Mouse (Mus musculus): Measurements from ENCODE around the gene Setd3. TPM values are rescaled to one million over a fixed set of nuclear protein-coding genes. Genes with fewer than 3 reads are reported as not detected.

Gene Setd3
- total and polyA plus RNA-seq, 2 experiments: 17.6 to 70.4 TPM

- WGBS: 94% methylated on average over 1 of the region's 1 CpGs
- Histone ChIP-seq H3K27me3 (ENCODE audit: control insufficient read depth, insufficient read depth, low read length) (no peaks in the 10 kb centered on the region), H3K36me3 (ENCODE audit: control insufficient read depth, insufficient read depth, low read length) (peaks cover 21% of the 10 kb centered on the region)
Measured at GRCm38 (mm10) chr12:108200094-108200493, 21.0 kb upstream of the Setd3 start.

GRCm38 (mm10) chr12:108198447-108198846 is 19.3 kb upstream of the Setd3 start:
- Histone ChIP-seq H3K79me2 (ENCODE audit: control insufficient read depth, insufficient read depth, low read length) (no peaks in the 10 kb centered on the region), H3K4me3 (ENCODE audit: insufficient read depth, low read depth, low read length) (no peak overlapping the region), H3K27ac (replicated peaks; ENCODE audit: insufficient read depth, low read depth, low read length) (no peak overlapping the region), H3K27me3 (ENCODE audit: control insufficient read depth, insufficient read depth, low read length) (no peaks in the 10 kb centered on the region), H3K4me1 (ENCODE audit: control insufficient read depth, insufficient read depth, low read length) (no peaks in the 10 kb centered on the region), H3K9ac (ENCODE audit: low read depth, low read length) (no peak overlapping the region), H3K36me3 (ENCODE audit: control insufficient read depth, insufficient read depth, low read length) (peaks cover 36% of the 10 kb centered on the region)
- TF ChIP-seq POLR2A (IDR thresholded peaks at IDR 0.05; ENCODE audit: extremely low read depth, insufficient read depth, low read length) (no peak), CTCF (IDR thresholded peaks at IDR 0.05; ENCODE audit: low read depth, low read length) (no peak)
- 86% methylated on average over 4 of the region's 4 CpGs for WGBS
- DNase-seq (ENCODE audit: extremely low read depth, low read depth, low spot score): no peak

More at GRCm38 (mm10) chr12:108200094-108200493, 21.0 kb upstream of the Setd3 start:
- Histone ChIP-seq H3K4me3 (ENCODE audit: insufficient read depth, low read depth, low read length) (no peak overlapping the region), H3K9ac (ENCODE audit: low read depth, low read length) (no peak overlapping the region), H3K79me2 (ENCODE audit: control insufficient read depth, insufficient read depth, low read length) (no peaks in the 10 kb centered on the region), H3K4me1 (ENCODE audit: control insufficient read depth, insufficient read depth, low read length) (no peaks in the 10 kb centered on the region), H3K27ac (replicated peaks; ENCODE audit: insufficient read depth, low read depth, low read length) (no peak overlapping the region)
- no peak for DNase-seq (ENCODE audit: extremely low read depth, low read depth, low spot score)
- TF ChIP-seq POLR2A (IDR thresholded peaks at IDR 0.05; ENCODE audit: extremely low read depth, insufficient read depth, low read length) (no peak), CTCF (IDR thresholded peaks at IDR 0.05; ENCODE audit: low read depth, low read length) (no peak)

DNA sequence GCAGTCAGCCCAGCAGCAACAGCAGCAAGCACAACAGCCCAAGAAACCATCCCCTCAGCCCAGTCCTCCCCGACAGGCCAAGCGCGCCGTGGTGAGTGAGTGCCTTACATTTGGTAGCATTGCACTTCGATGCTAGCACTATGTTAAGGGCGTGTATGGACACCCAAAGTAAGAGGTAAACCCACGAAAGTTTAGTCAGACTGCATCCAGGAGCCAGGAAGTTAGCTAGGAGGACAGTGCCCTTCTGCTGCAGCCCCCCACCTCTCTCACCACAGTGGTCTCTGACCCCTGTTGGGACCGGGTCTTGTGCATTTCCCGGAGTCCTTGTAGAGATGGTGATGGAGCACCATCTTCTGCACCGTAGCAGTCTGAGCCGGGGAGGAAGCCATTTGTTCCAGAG is 16.6 kb upstream of the Setd3 start:
- Histone ChIP-seq H3K9ac (ENCODE audit: low read depth, low read length) (no peak overlapping the region), H3K79me2 (ENCODE audit: control insufficient read depth, insufficient read depth, low read length) (no peaks in the 10 kb centered on the region), H3K36me3 (ENCODE audit: control insufficient read depth, insufficient read depth, low read length) (peaks cover 54% of the 10 kb centered on the region), H3K27ac (replicated peaks; ENCODE audit: insufficient read depth, low read depth, low read length) (no peak overlapping the region), H3K27me3 (ENCODE audit: control insufficient read depth, insufficient read depth, low read length) (no peaks in the 10 kb centered on the region), H3K4me1 (ENCODE audit: control insufficient read depth, insufficient read depth, low read length) (no peaks in the 10 kb centered on the region), H3K4me3 (ENCODE audit: insufficient read depth, low read depth, low read length) (no peak overlapping the region)
- TF ChIP-seq POLR2A (IDR thresholded peaks at IDR 0.05; ENCODE audit: extremely low read depth, insufficient read depth, low read length) (no peak), CTCF (IDR thresholded peaks at IDR 0.05; ENCODE audit: low read depth, low read length) (no peak)
- DNase-seq (ENCODE audit: extremely low read depth, low read depth, low spot score): no peak
- 98% methylated on average over 11 of the region's 11 CpGs for WGBS

- WGBS: 79% methylated on average over 5 of the region's 5 CpGs
- Histone ChIP-seq H3K27me3 (ENCODE audit: control insufficient read depth, insufficient read depth, low read length) (no peaks in the 10 kb centered on the region), H3K79me2 (ENCODE audit: control insufficient read depth, insufficient read depth, low read length) (no peaks in the 10 kb centered on the region), H3K4me3 (ENCODE audit: insufficient read depth, low read depth, low read length) (no peak overlapping the region), H3K36me3 (ENCODE audit: control insufficient read depth, insufficient read depth, low read length) (peaks cover 61% of the 10 kb centered on the region), H3K27ac (replicated peaks; ENCODE audit: insufficient read depth, low read depth, low read length) (no peak overlapping the region), H3K9ac (ENCODE audit: low read depth, low read length) (no peak overlapping the region), H3K4me1 (ENCODE audit: control insufficient read depth, insufficient read depth, low read length) (no peaks in the 10 kb centered on the region)
- no peak for DNase-seq (ENCODE audit: extremely low read depth, low read depth, low spot score)
- no peak for TF ChIP-seq POLR2A (IDR thresholded peaks at IDR 0.05; ENCODE audit: extremely low read depth, insufficient read depth, low read length)
Measured at GRCm38 (mm10) chr12:108193878-108194277, 14.8 kb upstream of the Setd3 start.

GRCm38 (mm10) chr12:108187541-108188091 is 8.5 kb upstream of the Setd3 start:
- peaks cover 48% of the 10 kb centered on the region for H3K36me3 ChIP-seq (ENCODE audit: control insufficient read depth, insufficient read depth, low read length)
- WGBS: 96% methylated on average over 6 of the region's 6 CpGs
- H3K27me3 ChIP-seq (ENCODE audit: control insufficient read depth, insufficient read depth, low read length): no peaks in the 10 kb centered on the region

GRCm38 (mm10) chr12:108181716-108182115 is 2.6 kb upstream of the Setd3 start:
- 79% methylated on average over 6 of the region's 6 CpGs for WGBS
- DNase-seq (ENCODE audit: extremely low read depth, low read depth, low spot score): no peak
- no peak overlapping the region for H3K9ac ChIP-seq (ENCODE audit: low read depth, low read length)
- H3K4me3 ChIP-seq (ENCODE audit: insufficient read depth, low read depth, low read length): no peak overlapping the region
- TF ChIP-seq POLR2A (IDR thresholded peaks at IDR 0.05; ENCODE audit: extremely low read depth, insufficient read depth, low read length) (no peak), CTCF (IDR thresholded peaks at IDR 0.05; ENCODE audit: low read depth, low read length) (no peak)
- peaks cover 9% of the 10 kb centered on the region for H3K36me3 ChIP-seq (ENCODE audit: control insufficient read depth, insufficient read depth, low read length)
- H3K4me1 ChIP-seq (ENCODE audit: control insufficient read depth, insufficient read depth, low read length): peaks cover 14% of the 10 kb centered on the region
- peaks cover 25% of the 10 kb centered on the region; the same call in 1 of the 2 replicates for H3K79me2 ChIP-seq (ENCODE audit: control insufficient read depth, insufficient read depth, low read length)
- H3K27me3 ChIP-seq (ENCODE audit: control insufficient read depth, insufficient read depth, low read length): no peaks in the 10 kb centered on the region
- no peak overlapping the region for H3K27ac ChIP-seq (replicated peaks; ENCODE audit: insufficient read depth, low read depth, low read length)

More at GRCm38 (mm10) chr12:108187541-108188091, 8.5 kb upstream of the Setd3 start:
- Histone ChIP-seq H3K4me3 (ENCODE audit: insufficient read depth, low read depth, low read length) (no peak overlapping the region), H3K27ac (replicated peaks; ENCODE audit: insufficient read depth, low read depth, low read length) (no peak overlapping the region), H3K4me1 (ENCODE audit: control insufficient read depth, insufficient read depth, low read length) (no peaks in the 10 kb centered on the region), H3K79me2 (ENCODE audit: control insufficient read depth, insufficient read depth, low read length) (peaks cover 8% of the 10 kb centered on the region; the same call in 1 of the 2 replicates), H3K9ac (ENCODE audit: low read depth, low read length) (no peak overlapping the region)
- TF ChIP-seq CTCF (IDR thresholded peaks at IDR 0.05; ENCODE audit: low read depth, low read length): peak; percentile 17; the same call in 1 of the 2 replicates
- no peak for TF ChIP-seq POLR2A (IDR thresholded peaks at IDR 0.05; ENCODE audit: extremely low read depth, insufficient read depth, low read length)
- DNase-seq (ENCODE audit: extremely low read depth, low read depth, low spot score): no peak

Measured in liver, adult 2 months (tissue).